Mouse (Mus musculus) neural tube, embryonic 12.5 days (tissue): ENCODE measurements at regions not wholly inside any gene's neighbourhood (a gene's known extent, or its start where the extent isn't known, plus 50 kb on each side); places are given as distances from the start of the nearest gene placed in this dataset.

Experiments
- ATAC-seq: fragments of 200-750 bp; cut with Nextera tagmentation; 2 replicates; pipeline ENCODE4 v1.8.0; 2017; ENCODE audit warnings: low read depth, mild to moderate bottlenecking, moderate TSS enrichment, moderate library complexity; ENCODE audit not compliant: low FRiP score
- H3K27ac ChIP-seq: fragments of 300-500 bp; sonication (generic); 2 replicates; pipeline ENCODE4 v1.5.1; 2016
- H3K27me3 ChIP-seq: fragments of 300-500 bp; sonication (generic); replicated peaks from 2 replicates; pipeline ENCODE4 v1.6.1; 2016; ENCODE audit warnings: mild to moderate bottlenecking
- H3K36me3 ChIP-seq: fragments of 300-500 bp; sonication (generic); 2 replicates; pipeline ENCODE4 v1.6.1; 2016; ENCODE audit warnings: mild to moderate bottlenecking
- H3K4me1 ChIP-seq: fragments of 300-500 bp; sonication (generic); 2 replicates; pipeline ENCODE4 v1.6.1; 2016
- H3K4me2 ChIP-seq: fragments of 300-500 bp; sonication (generic); replicated peaks from 2 replicates; pipeline ENCODE4 v1.6.1; 2016; ENCODE audit warnings: mild to moderate bottlenecking
- H3K4me3 ChIP-seq: fragments of 300-500 bp; sonication (generic); 2 replicates; pipeline ENCODE4 v1.5.1; 2016
- H3K9ac ChIP-seq: fragments of 300-500 bp; sonication (generic); 2 replicates; pipeline ENCODE4 v1.6.1; 2016; ENCODE audit warnings: mild to moderate bottlenecking
- H3K9me3 ChIP-seq: fragments of 300-500 bp; sonication (generic); 2 replicates; pipeline ENCODE4 v1.6.1; 2016; ENCODE audit warnings: mild to moderate bottlenecking
- WGBS: fragments of 180-500 bp; shearing (Covaris S2); methylation state at CpG from one replicate; pipeline ENCODE4 v1.1.7; 2016; 5-methylcytosine and 5-hydroxymethylcytosine counted together

DNA sequence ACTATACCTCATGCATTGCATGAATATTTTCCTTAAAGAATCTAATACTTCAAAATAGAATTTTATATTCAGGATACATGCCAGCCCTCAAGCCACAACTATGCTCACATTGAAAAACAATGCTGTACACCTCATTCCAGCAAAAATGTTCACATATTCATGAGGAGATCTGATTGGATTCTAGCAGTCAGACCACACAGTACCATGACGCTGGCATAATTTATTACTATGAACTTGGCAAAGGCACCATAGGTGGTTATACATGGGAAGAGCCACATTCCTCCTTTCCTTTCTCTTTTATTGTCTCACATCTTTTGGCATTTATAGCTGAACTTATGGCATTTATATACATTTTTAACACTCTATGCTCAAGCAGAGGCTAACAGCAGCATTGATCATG lies 499.8 kb upstream of the Adamts5 start:
- ATAC-seq, result no peak
- H3K27me3 ChIP-seq, result no peaks in the 10 kb centered on the region
- no peak overlapping the region for H3K9ac ChIP-seq
- no peak overlapping the region for H3K4me3 ChIP-seq
- no peak overlapping the region for H3K4me2 ChIP-seq
- 68% methylated on average over 1 of the region's 1 CpGs for WGBS
- H3K36me3 ChIP-seq, result no peaks in the 10 kb centered on the region
- no peaks in the 10 kb centered on the region for H3K4me1 ChIP-seq
- no peak overlapping the region for H3K27ac ChIP-seq
- no peaks in the 10 kb centered on the region for H3K9me3 ChIP-seq

DNA sequence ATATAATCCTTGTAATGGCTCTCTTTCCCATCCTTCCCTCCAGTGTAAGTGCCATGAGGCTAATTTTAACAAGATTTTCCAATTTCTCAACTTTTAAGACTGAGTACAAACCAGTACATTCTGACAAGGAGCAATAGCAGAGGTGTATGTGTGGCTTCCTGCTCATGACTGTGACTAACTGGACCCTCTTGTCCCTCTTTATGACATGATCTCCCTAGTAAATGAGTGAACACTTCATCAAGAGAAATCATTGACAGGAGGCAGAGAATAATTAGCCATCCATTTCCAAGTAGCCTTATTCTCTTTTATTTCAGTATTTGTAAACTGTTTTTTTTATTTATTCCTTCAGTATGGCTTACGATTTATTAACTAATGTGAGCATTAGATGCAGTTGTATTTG lies 497.7 kb upstream of the Adamts5 start:
- 95% methylated on average over 1 of the region's 1 CpGs for WGBS
- no peak overlapping the region for H3K4me3 ChIP-seq
- no peak overlapping the region for H3K4me2 ChIP-seq
- no peaks in the 10 kb centered on the region for H3K4me1 ChIP-seq
- H3K9ac ChIP-seq, result no peak overlapping the region
- ATAC-seq, result no peak
- no peak overlapping the region for H3K27ac ChIP-seq
- no peaks in the 10 kb centered on the region for H3K9me3 ChIP-seq
- no peaks in the 10 kb centered on the region for H3K36me3 ChIP-seq
- H3K27me3 ChIP-seq, result no peaks in the 10 kb centered on the region

DNA sequence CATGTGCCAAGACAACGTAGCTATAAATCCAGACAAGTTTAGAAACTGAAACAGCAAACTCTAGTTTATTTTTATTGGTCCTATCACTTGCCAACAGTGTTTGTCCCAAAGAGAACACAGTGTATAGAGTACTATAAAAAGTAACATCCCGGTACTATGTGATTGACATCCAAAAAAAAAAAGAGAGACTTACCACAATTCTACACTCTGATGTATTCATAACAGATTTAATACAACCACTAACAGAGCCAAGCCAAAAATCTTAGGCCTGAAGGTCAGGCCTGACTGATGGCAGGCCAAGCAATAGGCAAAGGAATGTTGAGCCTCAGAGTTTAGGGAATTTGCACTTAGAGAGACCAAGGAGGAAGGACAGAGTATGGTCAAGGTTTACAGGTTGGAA lies 495.9 kb upstream of the Adamts5 start:
- Histone ChIP-seq H3K36me3 (no peaks in the 10 kb centered on the region), H3K4me2 (no peak overlapping the region), H3K9ac (no peak overlapping the region), H3K4me3 (no peak overlapping the region), H3K27me3 (no peaks in the 10 kb centered on the region), H3K27ac (no peak overlapping the region), H3K4me1 (no peaks in the 10 kb centered on the region), H3K9me3 (no peaks in the 10 kb centered on the region)
- no peak for ATAC-seq
- 92% methylated on average over 2 of the region's 2 CpGs for WGBS

DNA sequence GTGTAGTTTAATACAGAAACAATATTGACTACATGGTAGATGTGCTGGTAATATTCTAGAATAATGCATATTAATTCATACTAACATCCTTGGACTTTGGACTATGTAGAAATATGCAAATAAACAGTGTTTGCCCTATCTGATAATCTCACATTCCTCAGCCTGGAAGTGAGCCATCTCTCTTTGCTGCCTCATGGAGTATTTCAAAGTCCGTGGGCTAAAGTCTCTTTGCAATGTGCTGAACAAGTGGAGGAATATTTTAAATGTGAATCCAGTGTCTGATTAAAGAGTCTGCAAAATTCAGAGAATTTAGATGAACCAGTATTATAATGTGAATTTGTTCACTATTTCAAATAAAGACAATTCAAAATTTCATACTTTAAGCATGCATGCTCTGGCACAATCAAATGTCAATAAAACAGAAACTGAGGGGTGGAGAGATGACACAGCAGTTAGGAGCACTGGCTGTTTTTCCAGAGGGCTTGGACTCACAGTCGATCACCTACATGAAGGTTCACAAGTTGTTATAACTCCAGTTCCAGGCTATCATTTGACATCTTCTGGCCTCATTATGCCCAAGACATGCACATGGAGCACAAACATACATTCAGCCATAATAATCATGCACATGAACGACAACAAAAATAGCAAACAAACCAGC lies 487.6 kb upstream of the Adamts5 start:
- Histone ChIP-seq H3K9me3 (no peaks in the 10 kb centered on the region), H3K36me3 (no peaks in the 10 kb centered on the region), H3K4me3 (no peak overlapping the region), H3K4me2 (no peak overlapping the region), H3K27ac (no peak overlapping the region), H3K9ac (no peak overlapping the region), H3K4me1 (no peaks in the 10 kb centered on the region), H3K27me3 (no peaks in the 10 kb centered on the region)
- ATAC-seq, result no peak
- WGBS, result 80% methylated on average over 3 of the region's 3 CpGs

DNA sequence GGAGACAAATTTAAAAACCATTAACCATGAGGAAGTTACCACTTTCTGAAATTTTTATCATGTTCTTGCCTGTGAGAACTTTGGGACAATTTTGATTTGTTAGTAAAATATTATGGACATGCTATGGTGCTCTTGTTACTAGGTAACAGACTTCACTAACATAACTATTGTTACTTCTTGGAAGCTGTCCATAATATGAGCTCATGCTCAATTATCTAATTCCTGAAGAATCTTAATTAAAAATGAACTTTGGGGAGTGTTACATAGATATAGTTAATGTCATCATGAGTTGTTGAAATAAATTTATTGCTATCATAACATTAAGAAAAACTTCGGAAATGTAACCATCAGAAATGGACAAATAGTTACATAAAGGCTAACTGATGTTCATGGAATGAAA lies 486.5 kb upstream of the Adamts5 start:
- no peak for ATAC-seq
- Histone ChIP-seq H3K9ac (no peak overlapping the region), H3K4me2 (no peak overlapping the region), H3K9me3 (no peaks in the 10 kb centered on the region), H3K4me1 (no peaks in the 10 kb centered on the region), H3K4me3 (no peak overlapping the region), H3K36me3 (no peaks in the 10 kb centered on the region), H3K27ac (no peak overlapping the region), H3K27me3 (no peaks in the 10 kb centered on the region)
- 82% methylated on average over 1 of the region's 1 CpGs for WGBS

DNA sequence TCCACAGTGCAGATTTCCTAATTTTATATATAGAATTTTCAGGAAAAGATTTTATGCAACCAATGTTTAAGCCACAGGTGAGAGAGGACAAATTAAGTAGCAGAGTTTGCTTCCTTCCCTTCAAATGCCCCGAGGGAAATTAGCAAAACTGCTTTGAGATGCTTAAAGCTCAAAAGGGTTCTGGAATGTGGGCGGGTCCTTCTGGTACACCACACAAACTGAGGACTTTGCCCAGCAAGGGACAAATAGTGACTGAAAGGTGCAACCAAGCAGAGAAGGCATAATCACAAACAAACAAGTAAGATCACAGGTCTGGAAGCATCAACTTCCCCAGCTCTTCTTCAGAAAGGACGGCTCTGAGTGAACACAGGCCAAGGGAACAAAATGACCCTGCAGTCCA lies 476.4 kb upstream of the Adamts5 start:
- ATAC-seq, result no peak
- Histone ChIP-seq H3K4me2 (no peak overlapping the region), H3K36me3 (no peaks in the 10 kb centered on the region), H3K4me1 (no peaks in the 10 kb centered on the region), H3K27ac (no peak overlapping the region), H3K9ac (no peak overlapping the region), H3K4me3 (no peak overlapping the region), H3K9me3 (no peaks in the 10 kb centered on the region), H3K27me3 (no peaks in the 10 kb centered on the region)
- WGBS, result 40% methylated on average over 3 of the region's 3 CpGs

DNA sequence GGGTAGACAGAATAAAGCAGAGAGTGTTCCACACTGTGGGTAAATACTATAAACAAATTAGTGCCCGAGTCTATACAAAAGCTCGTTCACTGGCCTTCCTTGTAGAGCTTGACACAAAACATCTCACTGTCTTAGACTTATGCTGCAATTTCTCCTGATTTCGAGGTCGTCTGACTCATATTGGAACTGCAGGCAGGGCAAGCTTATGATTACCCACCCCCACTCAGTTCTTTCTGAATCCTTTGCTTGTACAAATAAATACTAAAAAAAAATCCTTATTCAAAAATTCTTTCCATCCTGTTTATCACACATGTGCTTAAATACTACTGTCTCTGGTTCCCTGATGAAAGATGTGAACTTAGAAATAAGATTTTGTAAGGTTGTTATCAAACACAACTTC lies 470.0 kb upstream of the Adamts5 start:
- no peak overlapping the region for H3K4me3 ChIP-seq
- no peak overlapping the region for H3K4me2 ChIP-seq
- H3K4me1 ChIP-seq, result no peaks in the 10 kb centered on the region
- no peak overlapping the region for H3K27ac ChIP-seq
- no peaks in the 10 kb centered on the region for H3K36me3 ChIP-seq
- WGBS, result 80% methylated on average over 4 of the region's 4 CpGs
- H3K27me3 ChIP-seq, result no peaks in the 10 kb centered on the region
- H3K9ac ChIP-seq, result no peak overlapping the region
- H3K9me3 ChIP-seq, result no peaks in the 10 kb centered on the region
- no peak for ATAC-seq

DNA sequence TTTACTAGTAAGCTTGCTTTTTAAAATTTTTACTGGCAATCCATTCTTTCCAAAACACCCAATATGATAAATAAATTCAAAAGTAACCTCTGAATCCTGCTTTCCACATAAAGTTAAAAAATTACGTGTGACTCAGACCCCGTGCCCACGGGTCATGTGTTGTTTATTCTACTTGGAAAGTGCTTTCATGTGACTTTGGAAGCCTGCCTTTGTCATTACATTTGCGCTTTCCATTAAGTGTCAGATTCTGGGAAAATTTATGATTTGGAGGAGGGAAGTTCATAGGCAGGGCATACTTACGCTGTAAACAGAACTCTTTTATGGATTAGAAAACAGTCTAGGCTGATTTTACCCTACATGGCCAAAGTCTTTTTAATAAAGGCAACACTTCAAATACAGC lies 466.8 kb upstream of the Adamts5 start:
- 68% methylated on average over 5 of the region's 5 CpGs for WGBS

DNA sequence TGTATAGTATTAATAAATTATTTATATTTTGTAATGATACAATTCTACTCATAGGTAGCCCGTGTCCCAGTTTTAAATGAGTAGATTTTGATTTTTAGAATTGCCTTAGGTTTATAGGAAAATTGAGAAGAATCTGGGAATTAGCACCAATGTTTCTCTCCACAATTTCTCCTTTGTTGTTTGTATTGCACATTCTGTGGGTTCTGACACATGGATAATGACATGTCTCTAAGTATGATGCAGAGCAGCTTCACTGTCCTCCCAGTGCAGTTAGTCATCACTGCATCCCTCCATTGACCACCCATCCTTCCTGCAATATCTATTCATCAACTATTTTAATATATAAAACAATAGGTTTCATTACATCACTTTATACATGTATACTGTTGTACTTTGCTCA lies 464.6 kb upstream of the Adamts5 start:
- Histone ChIP-seq H3K9ac (no peak overlapping the region), H3K4me2 (no peak overlapping the region), H3K9me3 (no peaks in the 10 kb centered on the region), H3K27me3 (no peaks in the 10 kb centered on the region), H3K4me1 (no peaks in the 10 kb centered on the region), H3K27ac (no peak overlapping the region), H3K36me3 (no peaks in the 10 kb centered on the region), H3K4me3 (no peak overlapping the region)
- whole genome bisulfite sequencing, result 96% methylated on average over 1 of the region's 1 CpGs
- no peak for ATAC-seq

More for the DNA sequence above, 466.8 kb upstream of the Adamts5 start:
- Histone ChIP-seq H3K4me2 (no peak overlapping the region), H3K36me3 (no peaks in the 10 kb centered on the region), H3K4me3 (no peak overlapping the region), H3K9ac (no peak overlapping the region), H3K27ac (no peak overlapping the region), H3K27me3 (no peaks in the 10 kb centered on the region), H3K4me1 (no peaks in the 10 kb centered on the region), H3K9me3 (no peaks in the 10 kb centered on the region)
- ATAC-seq, result no peak

DNA sequence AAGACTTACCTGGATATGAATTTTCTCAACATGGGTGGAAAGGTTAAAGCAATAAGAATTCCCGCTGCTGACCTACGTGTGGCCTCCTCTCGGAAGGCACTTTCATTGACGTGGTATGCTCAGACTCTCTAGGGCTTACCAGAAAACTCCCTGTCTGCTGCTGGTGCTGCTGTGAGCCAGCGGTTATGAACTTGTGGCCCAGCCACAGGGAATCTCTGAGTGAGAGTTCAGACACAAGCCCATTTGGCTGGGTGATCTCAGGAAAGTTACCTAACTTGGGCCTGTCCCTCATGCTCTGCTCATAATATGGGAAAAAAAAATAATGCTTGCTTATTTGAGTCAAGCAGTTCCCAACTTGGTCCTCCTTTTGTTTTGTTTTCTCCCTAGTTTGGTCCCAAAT lies 459.5 kb upstream of the Adamts5 start:
- no peak overlapping the region for H3K4me2 ChIP-seq
- H3K36me3 ChIP-seq, result no peaks in the 10 kb centered on the region
- no peak overlapping the region for H3K4me3 ChIP-seq
- H3K27ac ChIP-seq, result no peak overlapping the region
- H3K9ac ChIP-seq, result no peak overlapping the region
- ATAC-seq, result no peak
- 83% methylated on average over 5 of the region's 5 CpGs for WGBS
- H3K27me3 ChIP-seq, result no peaks in the 10 kb centered on the region
- H3K9me3 ChIP-seq, result no peaks in the 10 kb centered on the region
- H3K4me1 ChIP-seq, result no peaks in the 10 kb centered on the region

DNA sequence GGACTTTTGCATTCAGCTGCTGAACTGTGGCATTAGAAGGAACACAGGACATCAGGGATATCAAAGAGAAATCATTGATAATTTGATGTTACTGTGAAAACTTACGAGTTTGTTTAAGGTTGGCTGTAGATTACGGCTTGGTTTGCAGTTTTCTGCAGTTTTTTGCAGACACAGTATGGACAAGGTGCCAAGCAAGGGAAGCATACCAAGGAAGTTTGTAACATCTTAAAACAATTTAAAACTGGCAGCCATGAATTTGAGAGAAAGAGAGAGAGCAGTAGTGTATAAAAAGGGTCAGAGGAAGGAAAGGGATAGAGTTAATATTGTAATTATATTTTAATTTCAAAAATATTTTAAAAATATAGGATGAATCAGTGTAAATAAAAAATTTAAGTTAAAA lies 453.4 kb upstream of the Adamts5 start:
- no peak for ATAC-seq
- H3K4me3 ChIP-seq, result no peak overlapping the region
- no peaks in the 10 kb centered on the region for H3K27me3 ChIP-seq
- no peak overlapping the region for H3K9ac ChIP-seq
- H3K9me3 ChIP-seq, result no peaks in the 10 kb centered on the region
- no peak overlapping the region for H3K4me2 ChIP-seq
- H3K4me1 ChIP-seq, result no peaks in the 10 kb centered on the region
- H3K36me3 ChIP-seq, result no peaks in the 10 kb centered on the region
- no peak overlapping the region for H3K27ac ChIP-seq
- 89% methylated on average over 2 of the region's 2 CpGs for WGBS

DNA sequence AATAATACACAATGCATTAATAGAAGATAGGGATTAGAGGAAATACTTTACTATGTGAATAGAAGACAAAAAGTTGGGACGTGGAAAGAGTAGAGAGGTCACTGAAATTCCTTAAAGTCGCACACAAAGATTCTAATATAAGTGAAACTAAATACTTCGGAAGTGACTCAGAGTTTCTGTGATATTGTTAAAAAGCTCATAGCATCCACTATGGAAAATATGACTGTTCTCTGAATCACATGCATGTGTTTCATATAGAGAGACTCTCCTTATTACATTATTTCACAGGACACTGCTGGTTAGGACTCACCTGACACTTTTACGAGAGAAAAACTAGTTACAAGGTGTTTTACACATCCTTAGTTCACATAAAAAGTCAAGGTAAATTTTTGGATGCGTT lies 446.1 kb upstream of the Adamts5 start:
- Histone ChIP-seq H3K9me3 (no peaks in the 10 kb centered on the region), H3K4me2 (no peak overlapping the region), H3K27me3 (no peaks in the 10 kb centered on the region), H3K27ac (no peak overlapping the region), H3K9ac (no peak overlapping the region), H3K4me3 (no peak overlapping the region), H3K36me3 (no peaks in the 10 kb centered on the region), H3K4me1 (no peaks in the 10 kb centered on the region)
- ATAC-seq, result no peak
- WGBS, result 90% methylated on average over 5 of the region's 5 CpGs

DNA sequence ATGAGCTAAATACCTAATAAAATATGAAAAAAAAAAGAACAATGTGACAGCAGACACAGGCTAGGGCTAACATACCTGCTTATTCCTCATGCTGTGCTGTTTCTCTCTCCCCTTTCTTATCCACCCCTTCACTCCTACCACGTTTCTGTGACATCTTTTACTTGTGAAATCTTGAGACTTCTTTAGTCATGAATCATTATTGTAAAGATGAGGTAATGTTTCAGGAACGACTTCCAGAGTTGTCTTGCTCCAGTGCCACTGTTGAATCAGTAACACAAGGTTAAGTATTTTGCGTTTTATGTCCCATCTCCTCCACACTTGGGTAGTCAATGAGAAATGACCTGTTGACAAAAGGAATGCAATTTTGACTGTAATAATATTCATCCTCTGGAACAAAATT lies 445.3 kb upstream of the Adamts5 start:
- Histone ChIP-seq H3K27ac (no peak overlapping the region), H3K4me1 (no peaks in the 10 kb centered on the region), H3K27me3 (no peaks in the 10 kb centered on the region), H3K4me2 (no peak overlapping the region), H3K9me3 (no peaks in the 10 kb centered on the region), H3K9ac (no peak overlapping the region), H3K36me3 (no peaks in the 10 kb centered on the region), H3K4me3 (no peak overlapping the region)
- no peak for ATAC-seq
- 71% methylated on average over 3 of the region's 3 CpGs for WGBS
